Mouse (Mus musculus) lung, postnatal 0 days (tissue): ENCODE data around the gene Prdm16.

Experiments used
- CTCF ChIP-seq: IDR thresholded peaks from 2 replicates; pipeline ENCODE4 v1.5.1; 2016; ENCODE audit warnings: antibody characterized with exemption, mild to moderate bottlenecking
- EP300 ChIP-seq: IDR thresholded peaks from 2 replicates; pipeline ENCODE4 v1.6.1; 2016; ENCODE audit warnings: antibody characterized with exemption, mild to moderate bottlenecking, control low read depth

- TF ChIP-seq CTCF, result no peak
- no peak for TF ChIP-seq EP300
These were observed 278.3 kb downstream of the Prdm16 start for GRCm38 (mm10) chr4:154358370-154358769.
